Mouse (Mus musculus): ENCODE data around the gene Klhl18. TPM values are rescaled to one million over a fixed set of nuclear protein-coding genes. Genes with fewer than 3 reads are reported as not detected.
A peak's percentile ranks its signal among the peaks of the same experiment; 100 is the strongest.

Gene Klhl18
- 10 to 100 TPM; 11.8 to 12.8 TPM for total RNA-seq (2021)

GRCm38 (mm10) chr9:110476124-110477091, at the start of gene Klhl18, which contains the start of gene Kif9:
Klhl18 (minus strand) TSS chr9:110476694.
Kif9 (plus strand) TSS chr9:110476958.
- intact Hi-C loops (cut with DNase I): loop anchor here (1.0 to 5.0 kb wide), 2 partner anchors 56 to 69 kb away; partner anchors contain the start of genes Ptpn23 and Setd2
- DNase-seq: peak; percentile 98

DNA sequence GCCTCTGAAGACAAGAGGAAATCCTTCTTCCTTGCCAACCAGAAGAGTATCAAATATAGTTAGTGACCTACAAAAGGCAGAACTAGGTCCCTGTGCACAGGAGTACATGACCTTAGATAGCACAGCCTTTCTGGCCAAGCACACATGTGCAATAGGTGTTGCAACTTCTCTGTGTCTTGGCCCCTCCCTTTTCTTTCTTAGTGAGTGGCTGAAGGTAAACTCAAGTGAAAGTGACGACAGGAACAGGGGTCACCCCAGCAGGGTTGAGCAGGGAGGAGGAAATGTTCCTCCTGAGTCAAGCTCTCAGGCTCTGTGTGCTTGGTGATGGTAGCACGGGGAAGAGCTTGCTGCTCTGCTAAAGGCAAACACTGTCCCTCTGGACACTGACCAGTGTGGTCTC, 49.2 kb upstream of the Klhl18 start:
- intact Hi-C loops (cut with DNase I): no loop called here
- DNase-seq: no peak

GRCm38 (mm10) chr9:110490913-110491312, 14.4 kb upstream of the Klhl18 start:
- DNase-seq: peak in 1 of 2 experiments; percentile 14
- intact Hi-C loops (cut with DNase I): no loop called here

GRCm38 (mm10) chr9:110488841-110489240, 12.3 kb upstream of the Klhl18 start:
- intact Hi-C loops (cut with DNase I): no loop called here
- no peak for DNase-seq

- intact Hi-C loops (cut with DNase I): loop anchor here (5.0 kb wide), 1 partner anchor 71 kb away; the partner anchor contains the start of gene Ptpn23
- no peak for DNase-seq
These were observed 2.1 kb upstream of the Klhl18 start for GRCm38 (mm10) chr9:110478639-110479038.

- DNase-seq: no peak
- intact Hi-C loops (cut with DNase I): loop anchor here (5.0 kb wide), 1 partner anchor 71 kb away; the partner anchor contains the start of gene Ptpn23
These were observed 1.5 kb upstream of the Klhl18 start for GRCm38 (mm10) chr9:110477951-110478350.

GRCm38 (mm10) chr9:110466179-110466578, 10.3 kb downstream of the Klhl18 start:
- intact Hi-C loops (cut with DNase I): no loop called here
- DNase-seq: peak in 1 of 2 experiments; percentile 46

DNA sequence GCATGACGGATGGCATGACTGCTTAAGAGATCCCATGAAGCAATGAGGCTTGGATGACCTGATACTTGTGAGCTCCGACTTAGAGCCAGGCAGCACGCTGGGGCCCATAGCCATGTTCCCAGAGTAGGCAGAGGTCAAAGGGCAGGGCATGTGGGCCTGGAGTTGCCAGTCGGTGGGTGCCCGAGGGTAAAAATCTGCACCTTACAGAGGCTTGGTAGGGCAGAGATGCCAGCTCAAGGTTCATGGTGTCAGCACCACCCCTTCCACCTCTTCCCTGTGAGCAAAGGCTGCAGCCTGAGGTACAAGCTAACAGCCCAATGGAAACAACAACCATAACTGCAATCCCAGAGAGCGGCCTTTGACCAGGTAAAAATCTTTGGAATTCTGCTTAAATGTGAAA, 11.2 kb downstream of the Klhl18 start:
- no peak for DNase-seq
- intact Hi-C loops (cut with DNase I): no loop called here

- intact Hi-C loops (cut with DNase I): no loop called here
These were observed 12.4 kb downstream of the Klhl18 start for GRCm38 (mm10) chr9:110463983-110464591.

DNA sequence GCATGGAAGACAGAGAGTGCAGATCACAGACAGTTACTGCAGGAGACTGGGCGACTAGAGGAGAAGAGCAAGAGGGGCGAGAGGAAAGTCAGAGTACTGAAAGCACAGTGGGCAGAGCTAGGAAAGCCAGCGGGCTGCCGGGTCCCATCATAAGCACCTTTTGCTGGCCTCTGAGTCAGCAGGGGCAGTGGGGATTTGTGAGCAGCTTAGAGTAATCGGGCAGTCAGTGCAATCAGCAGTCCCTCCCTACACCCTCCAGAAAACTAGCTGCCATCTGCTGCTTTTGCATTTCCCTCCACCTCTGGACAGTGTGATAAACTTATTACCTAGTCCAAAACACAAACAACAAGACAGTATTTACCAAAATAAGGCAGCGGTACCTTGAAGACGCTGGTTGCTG, 14.2 kb downstream of the Klhl18 start:
- no peak for DNase-seq

More at GRCm38 (mm10) chr9:110463983-110464591, 12.4 kb downstream of the Klhl18 start:
- DNase-seq: no peak

DNA sequence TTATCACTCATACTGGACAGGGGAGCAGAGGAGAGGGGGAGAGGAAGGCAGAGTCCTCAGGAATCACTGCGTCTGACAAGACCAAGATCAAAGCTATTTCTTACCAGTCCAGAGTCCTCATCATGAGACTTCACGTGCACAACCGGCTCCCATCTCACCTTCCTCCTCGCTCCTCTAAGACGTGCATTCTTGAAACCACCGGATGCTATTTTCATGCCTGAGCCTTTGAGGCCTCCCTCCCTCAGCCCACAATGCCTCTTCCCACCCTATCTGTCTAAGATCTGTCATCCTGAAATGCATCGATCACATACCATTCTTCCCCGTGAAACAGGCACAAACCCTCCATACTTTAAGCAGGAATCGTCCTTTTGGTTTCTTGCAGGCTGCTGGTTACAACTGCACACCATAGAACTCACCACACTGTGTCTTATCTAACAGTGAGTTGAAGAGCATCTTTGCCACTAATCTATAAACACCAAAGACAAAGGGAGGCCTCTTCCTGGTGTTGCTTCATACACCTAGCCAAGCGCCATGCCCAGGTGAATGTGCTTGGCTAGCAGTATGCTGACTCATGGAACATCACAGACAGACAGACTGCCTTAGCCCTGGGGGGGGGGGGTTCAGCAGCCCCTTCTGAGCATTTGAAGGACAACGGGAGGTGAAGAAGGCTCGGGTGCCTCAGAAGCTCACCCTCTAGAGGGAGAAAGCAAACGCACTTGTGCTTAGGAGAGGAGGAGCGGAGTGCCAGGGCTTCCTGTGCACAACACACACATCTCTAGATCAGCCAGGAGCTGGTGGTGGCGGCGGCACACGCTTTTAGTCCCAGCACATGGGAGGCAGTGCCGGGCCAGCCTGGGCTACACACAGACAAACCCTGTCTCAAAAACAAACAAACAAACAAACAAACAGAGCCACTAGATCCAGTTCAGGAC, 15.3 kb downstream of the Klhl18 start:
- intact Hi-C loops (cut with DNase I): no loop called here

More for the DNA sequence above, 14.2 kb downstream of the Klhl18 start:
- intact Hi-C loops (cut with DNase I): no loop called here

DNA sequence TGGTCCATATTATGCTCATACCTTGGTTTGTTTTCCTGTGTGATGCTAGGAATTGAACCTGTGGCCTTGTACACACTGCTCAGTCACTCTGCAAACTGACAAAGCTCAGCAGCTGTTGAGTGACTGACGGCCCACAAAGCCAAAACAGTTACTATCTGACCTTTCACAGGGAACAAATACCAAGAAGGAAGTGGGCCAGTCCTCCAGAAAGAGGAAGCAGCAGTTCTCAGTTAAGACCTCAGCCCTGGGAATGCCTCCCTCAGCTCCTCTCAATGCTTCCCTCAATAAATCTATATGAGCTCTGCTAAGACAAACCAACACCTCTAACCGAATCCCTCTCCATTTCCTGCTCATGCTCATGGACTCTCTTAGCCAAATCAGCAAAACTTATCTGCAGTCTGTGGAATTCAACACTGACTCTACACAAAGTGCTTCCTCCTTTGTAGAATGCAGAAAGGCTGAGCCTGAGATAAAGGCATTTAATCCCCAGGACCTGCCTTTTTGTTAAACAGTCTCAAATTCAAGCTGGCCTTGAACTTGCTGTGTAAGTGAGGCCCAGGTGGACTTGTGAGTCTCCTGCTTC, 17.3 kb downstream of the Klhl18 start:
- no peak for DNase-seq
- intact Hi-C loops (cut with DNase I): no loop called here

More for the DNA sequence above, 15.3 kb downstream of the Klhl18 start:
- no peak for DNase-seq

GRCm38 (mm10) chr9:110457926-110458325, 18.6 kb downstream of the Klhl18 start:
- intact Hi-C loops (cut with DNase I): no loop called here

DNA sequence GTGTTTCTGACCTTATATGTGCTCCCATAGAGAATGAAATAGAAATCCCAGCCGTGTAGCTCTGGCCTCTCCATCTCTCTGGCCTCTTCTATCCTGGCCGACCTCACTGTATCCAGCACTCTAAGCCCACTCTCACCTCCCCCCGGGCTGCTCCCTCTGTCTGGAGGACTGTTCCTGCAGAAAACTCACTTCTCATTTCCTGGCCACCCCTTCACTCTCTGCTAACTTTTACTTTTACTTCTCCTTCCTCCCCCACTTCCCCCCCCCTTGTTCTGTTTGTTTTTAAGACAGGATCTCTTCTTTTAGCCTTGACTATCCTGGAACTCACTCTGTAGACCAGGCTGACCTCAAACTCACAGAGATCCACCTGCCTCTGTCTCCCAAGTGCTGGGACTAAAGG, 24.0 kb downstream of the Klhl18 start:
- intact Hi-C loops (cut with DNase I): no loop called here

More at GRCm38 (mm10) chr9:110457926-110458325, 18.6 kb downstream of the Klhl18 start:
- no peak for DNase-seq

GRCm38 (mm10) chr9:110448857-110449617, 27.5 kb downstream of the Klhl18 start:
- intact Hi-C loops (cut with DNase I): loop anchor here (2.0 to 5.0 kb wide), 2 partner anchors 173 to 260 kb away; partner anchors contain the start of gene Nradd
- peak; percentile 70 to 75 for DNase-seq

More for the DNA sequence above, 24.0 kb downstream of the Klhl18 start:
- no peak for DNase-seq

DNA sequence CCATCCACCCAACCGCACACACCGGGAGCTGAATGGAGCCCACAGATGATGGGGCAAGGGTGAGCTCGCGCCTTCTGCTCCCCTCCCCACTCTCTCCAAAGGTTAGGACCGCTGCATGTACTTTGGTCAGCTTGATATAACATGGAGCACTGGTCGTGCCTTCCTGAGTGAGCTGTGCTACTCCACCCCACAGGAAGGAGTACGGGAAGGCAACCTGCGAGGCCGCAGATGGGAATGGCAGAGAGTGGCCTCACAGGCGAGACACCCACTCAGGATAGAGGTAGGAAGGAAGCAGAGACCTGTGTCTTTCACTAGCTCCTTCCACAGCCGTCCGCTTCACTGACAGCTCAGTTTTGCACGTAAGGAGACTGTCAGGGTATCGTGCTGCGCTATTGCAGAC, 28.1 kb downstream of the Klhl18 start:
- intact Hi-C loops (cut with DNase I): loop anchor here (2.0 to 5.0 kb wide), 2 partner anchors 174 to 260 kb away; partner anchors contain the start of gene Nradd
- DNase-seq: no peak

DNA sequence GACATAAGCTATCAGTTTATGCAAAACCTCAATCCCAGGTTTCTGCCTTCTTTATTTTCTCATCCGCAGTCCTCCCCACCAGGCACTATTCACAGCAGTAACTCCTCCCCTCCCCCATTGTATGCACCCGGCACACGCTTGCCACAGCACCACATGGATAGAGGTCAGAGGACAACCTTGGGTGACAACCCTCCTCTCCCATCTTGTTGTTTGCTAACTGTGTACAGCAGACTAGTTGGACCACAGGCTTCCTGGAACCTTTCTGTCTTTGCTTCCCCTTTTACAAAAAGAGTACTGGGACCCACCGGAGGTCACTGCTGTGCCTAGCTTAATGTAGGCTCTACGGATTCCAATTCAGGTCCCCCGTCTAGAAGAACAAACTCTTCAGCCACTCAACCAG, 35.9 kb downstream of the Klhl18 start:
- DNase-seq: no peak
- intact Hi-C loops (cut with DNase I): no loop called here

DNA sequence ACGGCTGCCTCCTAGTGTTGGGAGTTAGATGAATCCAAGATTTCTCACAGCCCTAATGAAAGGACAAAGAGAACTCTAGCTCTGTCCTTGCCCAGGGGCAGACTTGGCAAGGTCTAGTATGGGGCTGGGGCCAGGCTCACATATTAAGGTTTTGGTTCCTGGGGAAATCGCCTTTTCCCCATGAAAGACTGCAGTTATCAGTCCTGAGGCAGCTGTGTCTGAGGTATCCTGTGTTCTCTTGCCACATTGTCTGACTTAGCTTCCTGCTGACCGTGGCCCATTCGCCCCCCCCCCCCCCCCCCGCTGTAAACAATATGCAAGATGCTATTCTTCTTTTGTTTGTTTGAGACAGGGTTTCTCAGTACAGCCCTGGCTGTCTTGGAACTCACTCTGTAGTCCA, 36.4 kb downstream of the Klhl18 start:
- intact Hi-C loops (cut with DNase I): no loop called here
- no peak for DNase-seq

- DNase-seq: no peak
- intact Hi-C loops (cut with DNase I): no loop called here
These were observed 40.5 kb downstream of the Klhl18 start for GRCm38 (mm10) chr9:110436041-110436440.

All from heart, postnatal 36 days (tissue).